Mouse (Mus musculus) brain, embryonic 14.5 days (tissue): Measurements from ENCODE around the gene Rundc3a. TPM values are rescaled to one million over a fixed set of nuclear protein-coding genes. Genes with fewer than 3 reads are reported as not detected.

ENCODE experiments used
- DNase-seq: peaks from one replicate; pipeline ENCODE4 v3.0.0-alpha.2; 2011; ENCODE audit warnings: low read depth
- CTCF ChIP-seq: fragments of 200-500 bp; IDR thresholded peaks from 2 replicates; pipeline ENCODE4 v1.5.1; 2012; ENCODE audit warnings: inconsistent platforms, mild to moderate bottlenecking, moderate library complexity, borderline replicate concordance; ENCODE audit not compliant: insufficient read depth, insufficient read length; ENCODE audit errors: extremely low read depth
- POLR2A ChIP-seq: fragments of 200-500 bp; IDR thresholded peaks from 2 replicates; pipeline ENCODE4 v1.6.1; 2012; ENCODE audit warnings: mild to moderate bottlenecking, inconsistent platforms, borderline replicate concordance; ENCODE audit not compliant: poor library complexity, insufficient read depth, insufficient read length, severe bottlenecking; ENCODE audit errors: extremely low read depth
- polyA plus RNA-seq: library from polyadenylated mRNA; depleted of rRNA; stranded (reverse); fragments of >200 nt; gene quantifications from 2 replicates; pipeline ENCODE4 v1.2.3, GENCODE M21; 2012; rRNA removed

Gene Rundc3a
- 292 and 306 TPM in 2 replicates for polyA plus RNA-seq

- peak; percentile 98 for DNase-seq
- peak; percentile 14; the same call in 1 of the 2 replicates for TF ChIP-seq POLR2A
- TF ChIP-seq CTCF = no peak
These were observed at the start of gene Rundc3a for GRCm38 (mm10) chr11:102393238-102393634. Gene Rundc3a, plus strand, starts transcription at chr11:102393403.

- DNase-seq = no peak
- TF ChIP-seq POLR2A (no peak), CTCF (no peak)
These were observed 48.7 kb upstream of the Rundc3a start for GRCm38 (mm10) chr11:102344458-102344857.

- TF ChIP-seq POLR2A (no peak), CTCF (no peak)
- DNase-seq = no peak
These were observed 46.3 kb upstream of the Rundc3a start for GRCm38 (mm10) chr11:102346926-102347325.

- no peak for DNase-seq
- TF ChIP-seq POLR2A (no peak), CTCF (no peak)
These were observed 45.5 kb upstream of the Rundc3a start for GRCm38 (mm10) chr11:102347683-102348082.

- DNase-seq = no peak
- TF ChIP-seq POLR2A (no peak), CTCF (no peak)
These were observed 45.1 kb upstream of the Rundc3a start for GRCm38 (mm10) chr11:102348101-102348585.

GRCm38 (mm10) chr11:102348771-102349170 is 44.4 kb upstream of the Rundc3a start:
- DNase-seq = no peak
- TF ChIP-seq POLR2A (no peak), CTCF (no peak)

GRCm38 (mm10) chr11:102349189-102349954 is 43.8 kb upstream of the Rundc3a start:
- no peak for DNase-seq
- TF ChIP-seq CTCF (no peak), POLR2A (no peak)

GRCm38 (mm10) chr11:102350416-102350815 is 42.8 kb upstream of the Rundc3a start:
- TF ChIP-seq CTCF = no peak
- DNase-seq = no peak

- no peak for TF ChIP-seq CTCF
- no peak for TF ChIP-seq POLR2A
- no peak for DNase-seq
These were observed 42.2 kb upstream of the Rundc3a start for GRCm38 (mm10) chr11:102350981-102351523.

GRCm38 (mm10) chr11:102352378-102352777 is 40.8 kb upstream of the Rundc3a start:
- TF ChIP-seq POLR2A (no peak), CTCF (no peak)
- no peak for DNase-seq

- no peak for DNase-seq
- TF ChIP-seq CTCF = no peak
- TF ChIP-seq POLR2A = no peak
These were observed 40.2 kb upstream of the Rundc3a start for GRCm38 (mm10) chr11:102353021-102353431.

- TF ChIP-seq POLR2A (no peak), CTCF (no peak)
These were observed 37.7 kb upstream of the Rundc3a start for GRCm38 (mm10) chr11:102355501-102355900.

GRCm38 (mm10) chr11:102356190-102356589 is 37.0 kb upstream of the Rundc3a start:
- no peak for TF ChIP-seq CTCF
- TF ChIP-seq POLR2A = no peak

More at GRCm38 (mm10) chr11:102355501-102355900, 37.7 kb upstream of the Rundc3a start:
- DNase-seq = no peak

GRCm38 (mm10) chr11:102356636-102357350 is 36.4 kb upstream of the Rundc3a start:
- no peak for DNase-seq
- TF ChIP-seq POLR2A = no peak
- TF ChIP-seq CTCF = no peak

More at GRCm38 (mm10) chr11:102356190-102356589, 37.0 kb upstream of the Rundc3a start:
- DNase-seq = no peak

GRCm38 (mm10) chr11:102358365-102358764 is 34.8 kb upstream of the Rundc3a start:
- DNase-seq = no peak
- no peak for TF ChIP-seq CTCF
- TF ChIP-seq POLR2A = no peak
